Mouse (Mus musculus) MN1 (cell line): Measurements from ENCODE around the gene Map7d1.
"Not testable (repeated sequence)": the region's sequence is repeated elsewhere in the genome, so short reads cannot be mapped to it uniquely, and the experiment has no call there.

ENCODE experiments used
- DNase-seq: peaks from one replicate; pipeline ENCODE4 v3.0.0-alpha.2; 2016; ENCODE audit warnings: low spot score

Map7d1 gene

DNA sequence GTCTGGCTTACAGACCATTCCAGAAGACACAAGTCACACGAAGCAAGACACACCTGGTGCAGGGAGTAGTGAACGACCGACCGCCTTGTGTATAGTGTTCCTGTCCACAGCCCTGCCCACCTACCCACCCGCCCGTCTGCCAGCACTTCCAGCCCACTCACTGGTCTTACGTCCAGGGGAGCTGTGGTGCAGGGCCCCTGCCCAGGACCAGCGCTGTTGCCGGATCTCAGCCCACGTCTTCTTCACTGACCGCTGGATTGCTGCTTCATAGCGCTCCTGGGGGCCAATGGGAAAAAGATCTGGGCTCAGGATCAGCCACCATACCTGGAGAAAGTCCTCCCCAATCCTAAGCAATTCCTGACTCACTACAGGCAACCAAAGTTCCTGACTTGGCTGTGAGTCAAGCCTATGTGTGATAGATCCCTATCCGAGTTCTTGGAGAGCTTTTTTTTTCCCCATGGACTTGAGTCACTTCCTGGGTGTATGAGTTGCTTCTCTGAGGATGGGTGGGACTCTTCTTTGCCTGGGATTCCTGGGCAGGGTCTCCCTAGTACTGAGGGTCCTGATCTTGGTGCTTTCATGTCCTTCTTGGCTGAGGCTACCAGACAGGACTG is 16.2 kb downstream of the Map7d1 start:
- no peak for DNase-seq

DNA sequence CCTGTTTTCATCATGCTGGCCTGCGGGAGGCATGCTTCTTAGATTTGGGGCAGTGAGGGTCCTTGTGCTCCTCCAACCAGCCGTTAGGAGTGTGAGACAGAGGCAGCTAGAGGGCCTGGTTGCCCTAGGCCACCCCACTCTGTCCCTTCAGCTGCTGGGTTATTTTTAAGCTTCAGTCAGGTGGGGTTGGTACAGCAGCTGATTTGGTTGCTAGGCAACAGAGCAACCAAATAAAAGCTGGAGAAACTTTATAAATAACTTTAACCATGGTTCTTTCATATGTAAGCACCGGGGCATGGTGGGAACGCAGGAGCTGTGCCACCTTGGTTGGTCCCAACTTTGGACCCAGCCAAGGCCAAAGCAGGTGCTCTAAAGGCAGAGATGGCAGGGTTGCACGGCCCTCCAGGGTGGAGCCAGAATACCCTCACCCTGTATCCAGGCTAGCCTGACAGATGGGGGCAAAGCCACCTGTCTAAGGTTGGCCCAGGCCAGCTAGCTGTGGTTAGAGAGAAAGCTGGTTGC is 18.4 kb downstream of the Map7d1 start:
- no peak for DNase-seq

DNA sequence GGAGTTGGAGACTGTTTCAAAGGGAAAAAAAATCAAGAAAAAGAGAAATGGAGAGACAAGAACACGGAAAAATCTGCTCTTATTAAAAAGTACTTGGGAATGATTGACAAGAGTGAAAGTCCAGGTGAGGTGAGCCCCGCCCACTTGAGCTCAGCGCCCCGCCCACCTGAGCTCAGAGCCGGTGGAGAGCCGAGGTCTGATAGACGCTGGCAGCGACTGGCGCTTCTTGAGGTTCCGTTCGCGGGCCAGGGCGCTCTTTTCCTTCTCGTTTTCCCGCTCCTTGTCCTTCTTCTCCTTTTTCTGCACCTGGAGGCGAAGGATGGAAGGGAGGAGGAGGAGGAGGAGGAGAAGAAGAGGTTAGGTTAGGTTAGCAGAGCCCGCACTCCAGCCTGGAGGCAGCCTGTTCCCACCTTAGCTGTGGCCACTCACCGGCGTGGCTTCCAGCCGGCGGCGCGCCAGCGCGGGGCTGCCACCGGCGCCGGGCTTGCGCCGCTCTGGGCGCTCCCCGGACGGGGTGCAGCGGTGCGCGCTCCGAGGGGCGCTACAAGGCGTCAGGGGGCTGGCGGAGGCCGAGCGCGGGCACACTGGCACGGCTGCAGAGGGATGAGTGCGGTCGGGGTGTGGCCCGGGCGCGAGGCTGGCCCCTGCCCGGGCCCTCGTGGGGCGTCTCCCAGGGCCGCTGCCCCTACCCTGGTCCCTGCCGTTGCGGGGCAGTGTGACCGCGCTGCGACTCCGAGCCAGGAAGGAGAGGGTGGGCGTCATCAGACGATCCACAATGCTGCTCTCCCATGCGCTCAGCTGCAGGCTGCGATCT is 19.5 kb downstream of the Map7d1 start:
- no peak for DNase-seq

DNA sequence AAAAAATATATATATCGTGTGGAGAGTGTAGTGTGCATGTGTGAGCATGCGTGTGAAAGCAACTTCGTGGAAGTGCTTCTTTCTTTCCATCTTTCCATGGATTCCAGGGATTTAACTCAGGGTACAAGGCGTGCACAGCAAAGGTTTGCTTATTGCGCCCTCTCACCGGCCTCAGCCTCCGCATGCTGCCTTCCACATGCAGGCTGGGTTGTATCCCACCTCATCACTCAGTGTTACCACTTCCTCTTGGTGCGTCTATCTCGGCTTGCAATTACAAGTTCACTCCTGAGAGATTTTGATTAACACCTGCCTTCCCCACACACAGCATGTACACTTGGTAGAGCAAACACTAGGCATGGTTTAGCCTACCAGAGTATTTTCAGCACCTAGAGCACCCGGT is 21.0 kb downstream of the Map7d1 start:
- no peak for DNase-seq

DNA sequence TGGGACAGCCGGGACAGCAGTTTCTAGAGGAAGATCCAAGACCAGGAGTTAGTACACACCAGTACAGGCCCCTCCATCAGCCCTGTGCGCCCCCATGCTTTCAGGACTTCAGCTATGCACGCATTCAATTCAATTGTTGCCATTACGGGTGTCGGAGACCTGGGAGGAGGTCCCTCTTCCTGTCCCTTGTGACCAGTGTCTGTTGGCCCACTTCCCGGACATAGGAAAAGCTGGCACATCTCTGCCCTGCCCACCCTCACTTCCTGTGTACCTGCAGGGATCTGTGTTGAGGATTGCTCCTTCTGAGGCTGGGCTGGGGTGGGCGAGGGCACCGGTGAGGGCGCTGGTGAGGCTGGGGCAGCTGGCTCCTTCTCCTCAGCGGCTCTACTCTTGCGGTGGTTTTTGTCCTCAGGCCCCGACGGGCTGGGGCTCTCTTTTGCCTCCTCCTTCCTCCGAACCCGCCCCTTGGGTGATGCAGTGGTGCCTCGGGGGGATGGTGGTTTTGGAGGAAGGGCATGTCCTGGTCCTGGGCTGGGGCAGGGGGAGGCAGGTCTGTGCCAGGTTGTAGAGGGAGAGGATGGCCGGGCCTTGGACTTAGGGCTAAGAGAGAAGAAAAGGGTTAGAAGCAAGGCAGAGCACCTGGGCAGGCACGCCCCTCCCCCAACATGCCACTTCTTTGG is 21.5 kb downstream of the Map7d1 start:
- DNase-seq = no peak

DNA sequence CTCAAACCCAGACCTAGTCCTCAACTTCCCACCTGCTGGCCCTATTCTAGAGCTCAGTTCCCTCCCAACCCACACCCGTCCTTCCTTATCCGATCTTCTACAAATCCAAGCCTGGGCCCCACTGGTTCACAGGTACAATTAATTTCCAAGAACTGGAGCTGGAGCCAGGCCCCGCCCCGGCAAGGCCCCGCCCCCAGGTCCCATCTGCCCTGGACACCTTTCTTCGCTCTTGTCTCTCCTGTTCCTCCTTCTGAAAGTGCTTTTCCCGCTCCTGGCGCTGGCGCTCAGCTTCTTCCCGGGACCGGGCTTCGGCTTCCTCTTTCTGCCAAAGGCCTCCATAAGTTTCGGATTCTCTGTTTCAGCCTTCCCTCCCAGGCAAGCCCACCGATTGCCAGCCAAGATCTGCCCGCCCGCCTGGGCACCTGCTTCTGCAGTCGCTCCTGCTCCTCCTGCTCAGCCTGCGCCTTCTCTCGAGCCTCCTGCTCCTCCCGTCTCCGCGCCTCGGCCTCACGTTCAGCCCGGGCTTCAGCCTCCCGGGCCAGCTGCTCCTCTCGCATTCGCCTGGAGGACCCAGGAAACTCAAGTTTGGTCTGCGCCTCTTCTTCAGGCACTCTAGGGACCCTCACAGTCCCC is 22.4 kb downstream of the Map7d1 start:
- no peak for DNase-seq

DNA sequence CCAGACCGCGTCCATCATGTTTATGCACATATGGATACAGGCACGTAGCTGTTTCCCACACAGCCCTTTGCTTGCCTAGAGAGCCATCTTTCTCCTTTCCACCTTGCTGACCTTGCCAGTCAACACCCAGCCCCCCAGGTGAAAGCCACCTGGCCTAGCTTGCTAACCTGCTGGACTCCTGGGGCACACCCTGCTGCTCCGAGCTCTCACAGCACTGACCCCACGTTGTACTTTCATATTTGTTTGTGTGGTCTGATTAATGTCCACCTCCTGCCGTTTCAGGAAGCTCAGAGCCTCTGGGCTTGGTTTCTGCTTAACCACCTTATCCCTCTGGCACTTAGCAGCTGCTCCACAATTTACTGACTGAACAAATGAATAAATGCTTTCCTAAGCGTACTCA is 26.2 kb downstream of the Map7d1 start:
- DNase-seq = no peak

DNA sequence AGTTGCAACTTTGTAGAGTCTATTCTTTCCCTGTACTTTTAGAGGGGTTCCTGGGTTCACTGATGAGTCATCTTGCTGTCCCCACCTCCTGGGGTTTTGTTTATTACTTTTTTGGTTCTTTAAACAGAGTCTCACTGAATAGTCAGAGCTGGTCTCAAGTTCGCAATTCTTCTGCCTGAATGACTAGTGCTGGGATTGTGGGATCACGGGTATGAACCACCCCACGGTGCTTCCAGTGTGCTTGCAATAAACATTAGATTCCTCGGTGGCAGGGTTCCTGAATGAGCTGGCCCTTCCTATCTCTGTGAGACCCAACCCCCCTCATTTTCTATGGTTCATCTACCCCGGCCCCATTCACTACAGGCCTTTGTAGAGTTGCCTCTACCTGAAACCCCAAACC is 28.0 kb downstream of the Map7d1 start:
- no peak for DNase-seq

DNA sequence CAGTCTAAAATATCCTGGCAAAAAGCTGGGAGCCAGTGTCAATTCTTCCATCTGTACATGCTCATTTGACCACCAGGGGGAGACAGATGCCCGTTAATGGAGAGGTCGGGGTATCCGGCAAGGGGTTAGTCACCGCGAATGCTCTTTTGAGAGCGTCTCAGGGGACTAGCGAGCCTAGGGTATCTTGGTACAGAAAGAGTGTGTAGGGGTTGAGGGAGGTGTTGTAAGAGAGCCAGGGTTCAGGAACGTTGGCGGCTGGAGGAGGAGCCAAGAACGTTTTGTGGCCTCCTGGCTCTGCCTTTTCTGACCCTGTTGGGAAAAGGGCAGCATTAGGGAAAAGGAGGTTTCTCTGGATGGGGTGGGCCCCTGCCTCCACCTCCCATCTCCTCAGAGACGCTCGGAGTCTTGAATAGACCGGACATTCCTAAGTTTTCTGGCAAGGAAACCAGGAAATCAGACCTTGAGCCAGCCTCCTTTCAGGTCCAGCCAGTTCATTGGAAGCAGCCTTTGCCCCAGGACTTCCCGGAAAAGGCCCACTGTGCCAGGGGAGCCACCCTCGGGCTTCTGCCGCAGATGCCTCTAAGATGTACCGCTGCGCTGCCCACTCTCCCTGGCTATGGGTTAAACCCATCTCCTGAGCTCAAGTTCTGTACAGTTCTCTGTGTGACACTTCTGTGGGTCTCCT is 28.9 kb downstream of the Map7d1 start:
- DNase-seq = peak; percentile 89

DNA sequence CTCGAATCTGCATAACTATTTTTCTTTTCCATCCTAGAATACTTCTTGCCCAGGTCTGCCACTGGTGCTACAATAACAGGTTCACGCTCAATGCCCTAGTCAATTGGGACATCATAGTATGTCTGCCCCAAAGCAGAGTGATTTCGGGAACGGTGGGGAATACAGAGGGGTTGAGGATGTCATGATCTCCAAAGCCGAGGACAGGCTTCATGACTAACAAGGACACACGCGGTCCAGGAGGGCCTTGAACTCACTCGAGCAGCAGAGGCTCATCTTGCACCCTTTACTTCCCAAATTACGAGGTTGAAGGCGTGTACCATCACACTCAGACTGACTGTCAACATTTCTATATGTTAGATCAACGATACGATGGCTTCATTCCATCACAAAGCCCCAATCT is 29.5 kb downstream of the Map7d1 start:
- DNase-seq = no peak

DNA sequence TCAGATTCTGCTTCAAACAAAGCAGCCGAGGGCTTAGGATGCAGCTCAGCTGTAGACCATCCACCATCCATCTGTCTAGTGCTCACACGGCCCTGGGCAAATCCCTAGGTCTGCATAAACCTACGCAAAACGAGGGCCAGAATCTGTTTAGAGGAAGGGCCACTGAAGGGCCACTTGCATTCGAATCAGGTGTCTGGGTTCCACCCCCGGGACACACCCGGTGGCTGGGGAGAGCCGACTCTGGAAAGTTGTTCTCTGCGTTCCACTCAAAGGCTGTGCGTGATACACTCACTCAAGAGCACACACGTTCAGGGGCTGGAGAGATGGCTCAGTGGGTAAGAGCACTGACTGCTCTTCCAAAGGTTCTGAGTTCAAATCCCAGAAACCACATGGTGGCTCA is 33.5 kb downstream of the Map7d1 start:
- DNase-seq = no peak

DNA sequence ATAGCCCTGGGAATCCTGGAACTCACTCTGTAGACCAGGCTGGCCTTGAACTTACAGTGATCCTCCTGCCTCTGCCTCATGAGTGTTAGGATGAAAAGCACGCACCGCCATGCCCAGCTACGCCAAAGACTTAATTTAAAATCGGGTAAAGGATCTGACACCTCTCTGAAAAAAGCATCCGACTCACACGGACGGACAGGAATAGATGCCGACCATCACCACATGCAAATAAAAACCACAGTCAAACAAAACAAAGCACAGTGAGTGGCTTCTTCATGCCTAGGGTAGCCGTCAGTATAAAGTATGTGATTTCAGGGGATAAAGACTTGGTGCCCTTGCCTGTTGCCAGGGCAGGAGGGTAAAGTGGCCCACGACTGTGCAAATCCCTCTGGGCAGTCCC is 36.1 kb downstream of the Map7d1 start:
- no peak for DNase-seq

DNA sequence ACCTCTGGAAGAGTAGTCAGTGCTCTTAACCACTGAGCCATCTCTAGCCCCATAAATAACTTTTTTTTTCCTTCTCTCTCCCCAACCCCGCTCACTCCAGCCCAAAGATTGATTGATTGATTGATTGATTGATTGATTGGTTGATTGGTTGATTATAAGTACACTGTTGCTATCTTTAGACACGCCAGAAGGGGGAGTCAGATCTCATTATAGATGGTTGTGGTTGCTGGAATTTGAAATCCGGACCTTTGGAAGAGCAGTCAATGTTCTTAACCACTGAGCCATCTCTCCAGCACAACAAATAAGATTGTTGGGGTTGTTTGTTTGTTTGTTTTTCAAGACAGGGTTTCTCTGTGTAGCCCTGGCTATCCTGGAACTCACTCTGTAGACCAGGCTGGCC is 36.6 kb downstream of the Map7d1 start:
- not testable (repeated sequence) for DNase-seq

DNA sequence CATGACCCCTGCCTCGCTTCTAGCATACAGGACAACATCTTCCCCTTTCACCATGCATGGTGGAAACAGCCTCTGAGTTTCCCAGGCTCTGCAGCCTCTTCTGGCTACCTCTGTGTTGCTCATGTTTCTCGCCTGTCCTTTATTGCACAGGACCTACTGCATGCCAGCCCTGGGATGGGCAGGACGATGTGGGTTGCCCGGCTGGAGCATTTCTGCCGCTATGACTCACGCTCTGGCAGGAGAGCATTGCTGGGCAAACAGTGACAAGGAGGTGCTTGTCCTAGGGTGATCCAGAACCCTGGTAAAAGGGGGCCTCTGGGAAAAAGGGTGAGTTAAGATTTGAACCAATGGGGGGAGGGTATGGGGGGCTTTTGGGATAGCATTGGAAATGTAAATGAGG is 38.4 kb downstream of the Map7d1 start:
- DNase-seq = no peak

DNA sequence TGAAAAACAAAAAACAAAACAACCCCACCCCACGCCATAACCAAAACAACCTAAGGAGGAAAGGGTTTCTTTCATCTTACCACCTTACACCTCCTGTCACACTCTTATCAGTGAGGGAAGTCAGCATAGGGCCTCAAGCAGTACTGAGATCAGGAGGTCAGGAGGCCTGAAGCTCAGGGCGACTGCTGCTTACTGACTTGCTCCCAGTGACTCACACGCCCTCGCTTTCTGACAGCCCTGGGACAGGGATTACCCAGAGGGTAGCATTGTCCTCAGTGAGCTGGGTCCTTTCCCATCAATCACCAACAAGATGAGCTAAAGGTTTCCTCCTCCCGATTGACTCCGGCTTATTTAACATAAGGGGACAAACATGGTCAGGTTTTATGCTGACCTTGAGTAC is 49.1 kb downstream of the Map7d1 start:
- DNase-seq = no peak

DNA sequence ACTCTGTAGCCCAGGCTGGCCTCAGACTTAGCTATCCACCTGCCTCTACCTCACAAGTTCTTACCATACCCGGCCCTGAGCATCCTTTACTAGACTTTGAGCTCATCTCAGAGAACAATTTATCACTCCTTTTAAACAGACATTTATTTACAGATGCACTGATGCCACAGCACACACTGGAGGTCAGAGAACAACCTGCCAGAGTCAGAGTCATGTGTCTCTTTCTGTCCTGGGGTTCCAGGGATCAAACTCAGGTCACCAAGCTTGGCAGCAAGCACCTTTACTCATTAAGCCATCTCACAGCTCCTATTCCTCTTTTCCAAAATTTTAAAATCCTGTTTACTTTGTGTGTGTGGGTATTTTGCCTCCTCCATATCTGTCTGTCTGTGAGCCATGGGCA is 50.8 kb downstream of the Map7d1 start:
- no peak for DNase-seq

DNA sequence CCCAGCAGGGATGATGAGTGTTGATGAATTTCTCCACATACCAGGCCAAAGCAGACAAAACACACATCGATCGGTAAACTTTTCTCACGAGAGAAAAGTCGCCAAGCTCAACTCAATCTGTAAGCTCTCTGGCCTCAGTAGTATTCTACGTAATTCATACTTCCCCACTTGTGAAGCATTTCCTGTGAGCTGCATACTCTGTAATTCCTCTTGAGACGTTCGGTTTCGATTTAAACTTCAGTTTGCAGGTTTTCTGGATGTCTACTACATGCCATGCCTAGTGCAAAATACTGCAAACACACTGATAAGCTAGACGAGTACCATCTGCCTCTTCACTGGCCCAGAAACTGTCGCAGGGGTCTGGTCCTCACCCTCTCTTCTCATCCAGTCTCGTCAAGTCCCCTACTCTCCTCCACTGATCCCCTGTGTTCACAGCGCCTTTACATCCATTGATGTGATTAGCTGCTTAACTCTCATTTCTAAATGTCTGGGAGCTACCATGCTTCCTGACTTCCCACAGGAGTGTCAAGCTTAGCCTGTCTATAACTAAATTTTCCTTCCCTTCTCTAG is 51.4 kb downstream of the Map7d1 start:
- no peak for DNase-seq

DNA sequence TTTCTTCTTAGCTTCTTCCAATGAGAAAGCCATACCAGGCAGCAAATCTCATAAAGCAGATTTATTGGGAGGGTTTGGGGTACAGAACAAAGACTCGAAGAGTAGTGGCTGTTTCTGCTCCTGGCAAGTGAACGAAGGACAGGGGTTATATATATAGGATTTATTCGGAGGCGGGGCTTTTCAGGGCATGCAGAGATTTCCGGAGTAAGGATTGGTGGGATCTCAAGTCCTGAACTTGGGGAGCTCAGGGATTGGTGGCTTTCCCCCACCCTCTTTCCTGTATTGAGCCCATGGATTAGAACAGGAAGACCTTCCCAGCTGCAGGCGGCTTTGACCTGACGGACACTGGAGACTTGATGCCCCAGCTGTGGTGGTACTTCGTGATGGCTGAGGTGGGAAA is 52.1 kb downstream of the Map7d1 start:
- no peak for DNase-seq

DNA sequence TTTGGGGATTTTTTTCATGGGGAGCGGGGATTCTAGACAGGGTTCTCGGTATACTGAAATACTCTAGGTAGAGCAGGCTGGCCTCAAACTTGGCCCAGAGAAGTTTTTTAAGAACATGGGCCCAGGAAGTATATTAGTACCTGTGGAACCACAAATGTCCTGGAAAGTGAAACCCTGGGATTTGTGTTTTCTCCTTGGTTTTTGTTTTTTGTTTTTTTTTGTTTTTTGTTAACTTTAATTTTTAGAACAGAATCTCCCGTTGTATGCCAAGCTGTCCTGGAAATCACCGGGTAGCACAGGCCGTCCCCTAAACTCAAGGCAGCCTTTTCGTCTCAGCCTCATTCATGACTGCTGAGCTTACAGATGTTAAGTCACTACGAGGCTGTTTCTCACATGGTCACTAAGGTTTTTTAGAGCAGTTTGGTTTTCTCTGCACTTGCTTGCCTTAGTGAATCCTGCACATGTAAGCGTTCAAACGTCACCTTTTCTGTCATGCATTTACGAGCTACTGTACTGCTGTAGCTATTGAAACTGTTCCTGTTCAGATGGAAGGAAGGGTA is 52.7 kb downstream of the Map7d1 start:
- DNase-seq = peak; percentile 18

DNA sequence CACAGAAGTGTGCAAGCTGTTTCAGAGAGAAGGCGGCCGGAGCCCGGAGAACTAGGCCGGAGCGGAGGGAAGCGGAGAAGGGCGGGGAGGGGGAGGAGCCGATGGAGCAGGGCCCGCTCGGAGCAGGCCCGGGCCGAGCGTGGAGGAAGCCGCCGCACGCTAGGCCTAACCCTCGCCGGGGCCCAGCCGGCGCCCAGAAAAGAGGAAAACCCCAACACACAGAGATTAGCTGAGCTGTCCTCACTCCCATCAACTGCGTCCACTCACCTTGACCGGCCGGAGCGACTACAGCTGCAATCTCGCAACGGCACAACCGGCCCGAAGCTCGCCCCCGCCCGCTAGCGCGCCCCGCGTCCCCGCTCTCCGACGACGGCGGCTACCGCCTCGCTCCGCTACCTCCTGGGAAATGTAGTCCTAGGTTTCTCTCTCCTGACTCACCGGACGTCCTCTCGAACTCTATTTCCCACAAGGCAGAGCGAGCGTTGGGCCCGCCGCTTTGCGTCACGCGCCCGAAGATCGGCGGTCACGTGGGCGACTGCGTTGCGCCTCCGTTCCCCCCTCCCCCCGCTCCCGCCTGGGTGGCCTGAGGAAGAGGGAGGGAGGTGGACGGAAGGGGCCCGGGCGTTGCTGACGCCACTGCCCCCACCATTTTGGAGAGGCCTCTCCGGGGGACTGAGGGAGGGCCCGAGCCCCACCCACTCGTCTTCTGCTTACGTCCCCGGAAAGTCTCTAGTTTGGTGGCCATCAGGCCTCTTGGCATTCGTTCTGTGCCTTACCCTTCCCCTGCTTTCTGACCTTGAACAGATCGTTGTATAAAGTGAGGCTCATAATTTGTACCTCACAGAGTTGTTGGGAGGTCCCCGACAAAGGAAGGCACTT is 53.6 kb downstream of the Map7d1 start, which contains the start of gene Thrap3:
Gene Thrap3, minus strand, starts transcription at position 458 of the 879 bp plus-strand sequence.
- peak; percentile 97 for DNase-seq
